Mouse (Mus musculus): ENCODE data around the gene Slco3a1.

- TF ChIP-seq POLR2A (IDR thresholded peaks at IDR 0.05; ENCODE audit: borderline replicate concordance, control insufficient read depth, low read depth, low read length): no peak
- TF ChIP-seq CTCF (IDR thresholded peaks at IDR 0.05; ENCODE audit: control insufficient read depth, insufficient read depth, low read length): no peak
These were observed 183.4 kb downstream of the Slco3a1 start for GRCm38 (mm10) chr7:74371208-74371607.

Measured in bone marrow, adult 2 months (tissue).